Mouse (Mus musculus): ENCODE results near the gene Wfikkn2. TPM values are rescaled to one million over a fixed set of nuclear protein-coding genes. Genes with fewer than 3 reads are reported as not detected.

Gene Wfikkn2
- polyA plus RNA-seq, 1 experiment = 1.7 TPM

GRCm38 (mm10) chr11:94230244-94230643, 15.6 kb downstream of the Wfikkn2 start:
- DNase-seq = no peak
- Histone ChIP-seq H3K4me3 (replicated peaks; ENCODE audit: extremely low read depth, low read depth, low read length) (no peak overlapping the region), H3K4me1 (ENCODE audit: control insufficient read depth, insufficient read depth, low read length) (peaks cover 10% of the 10 kb centered on the region; the same call in 1 of the 2 replicates)
- TF ChIP-seq POLR2A (IDR thresholded peaks at IDR 0.05; ENCODE audit: borderline replicate concordance, extremely low read depth, low read depth, low read length) (no peak), CTCF (IDR thresholded peaks at IDR 0.05; ENCODE audit: insufficient read depth, low read length) (no peak)
- 76% methylated on average over 8 of the region's 8 CpGs for WGBS

GRCm38 (mm10) chr11:94229207-94229960, 16.4 kb downstream of the Wfikkn2 start:
- peaks cover 10% of the 10 kb centered on the region; the same call in 1 of the 2 replicates for H3K4me1 ChIP-seq (ENCODE audit: control insufficient read depth, insufficient read depth, low read length)
- no peak for TF ChIP-seq CTCF (IDR thresholded peaks at IDR 0.05; ENCODE audit: insufficient read depth, low read length)
- no peak for TF ChIP-seq POLR2A (IDR thresholded peaks at IDR 0.05; ENCODE audit: borderline replicate concordance, extremely low read depth, low read depth, low read length)

DNA sequence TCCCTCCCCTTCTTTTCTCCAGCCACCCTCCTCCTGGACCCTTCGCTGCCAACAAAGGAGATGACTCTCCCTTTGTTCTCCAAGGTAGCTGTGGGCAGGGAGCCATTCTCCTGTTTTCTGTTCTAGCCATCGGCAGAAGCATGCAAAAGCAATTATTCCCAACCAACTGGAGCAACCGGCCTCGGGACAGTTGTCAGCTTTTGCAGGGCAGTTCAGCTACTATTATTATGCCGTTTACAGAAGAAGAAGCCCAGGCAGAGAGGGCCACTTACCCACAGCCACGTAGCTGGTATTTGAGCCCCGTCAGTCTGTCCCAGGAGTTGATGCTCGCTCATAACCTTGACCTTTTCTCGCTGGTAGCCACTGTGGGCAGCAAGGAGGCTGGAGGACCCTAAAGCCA, 17.4 kb downstream of the Wfikkn2 start:
- no peak for DNase-seq
- Histone ChIP-seq H3K4me1 (ENCODE audit: control insufficient read depth, insufficient read depth, low read length) (peaks cover 10% of the 10 kb centered on the region; the same call in 1 of the 2 replicates), H3K4me3 (replicated peaks; ENCODE audit: extremely low read depth, low read depth, low read length) (no peak overlapping the region)
- 63% methylated on average over 9 of the region's 9 CpGs for WGBS
- no peak for TF ChIP-seq POLR2A (IDR thresholded peaks at IDR 0.05; ENCODE audit: borderline replicate concordance, extremely low read depth, low read depth, low read length)
- TF ChIP-seq CTCF (IDR thresholded peaks at IDR 0.05; ENCODE audit: insufficient read depth, low read length) = no peak

More at GRCm38 (mm10) chr11:94229207-94229960, 16.4 kb downstream of the Wfikkn2 start:
- no peak for DNase-seq
- H3K4me3 ChIP-seq (replicated peaks; ENCODE audit: extremely low read depth, low read depth, low read length) = no peak overlapping the region
- WGBS = 73% methylated on average over 5 of the region's 5 CpGs

DNA sequence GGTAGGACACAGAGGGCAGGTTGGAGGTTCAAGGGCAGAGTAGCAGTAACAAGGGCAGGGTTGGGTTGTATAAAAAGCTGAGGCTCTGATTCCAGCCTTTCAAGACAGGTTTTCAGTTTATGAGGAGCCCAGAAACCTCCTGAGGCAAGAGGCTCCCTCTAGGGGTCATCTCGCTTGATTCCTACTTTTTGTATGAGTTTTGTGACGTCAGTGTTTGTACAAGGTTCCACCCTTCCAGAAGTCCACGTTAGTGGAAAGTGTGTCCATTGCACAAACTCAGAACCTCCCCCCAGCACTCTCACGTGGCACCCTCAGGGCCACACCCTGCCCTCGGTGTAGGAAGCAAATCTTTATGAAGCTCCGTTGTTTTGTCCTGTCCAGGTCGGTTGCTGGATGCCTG, 19.8 kb downstream of the Wfikkn2 start:
- peak; percentile 63 for DNase-seq
- TF ChIP-seq POLR2A (IDR thresholded peaks at IDR 0.05; ENCODE audit: borderline replicate concordance, extremely low read depth, low read depth, low read length) (peak; percentile 40; the same call in 1 of the 2 replicates), CTCF (IDR thresholded peaks at IDR 0.05; ENCODE audit: insufficient read depth, low read length) (peak; percentile 23)
- 10% methylated on average over 7 of the region's 7 CpGs for WGBS
- peaks cover 3% of the 10 kb centered on the region; the same call in 1 of the 2 replicates for H3K4me1 ChIP-seq (ENCODE audit: control insufficient read depth, insufficient read depth, low read length)
- no peak overlapping the region for H3K4me3 ChIP-seq (replicated peaks; ENCODE audit: extremely low read depth, low read depth, low read length)

- 64% methylated on average over 9 of the region's 9 CpGs for WGBS
- Histone ChIP-seq H3K4me3 (replicated peaks; ENCODE audit: extremely low read depth, low read depth, low read length) (no peak overlapping the region), H3K4me1 (ENCODE audit: control insufficient read depth, insufficient read depth, low read length) (peaks cover 3% of the 10 kb centered on the region; the same call in 1 of the 2 replicates)
- TF ChIP-seq POLR2A (IDR thresholded peaks at IDR 0.05; ENCODE audit: borderline replicate concordance, extremely low read depth, low read depth, low read length) = no peak
- no peak for TF ChIP-seq CTCF (IDR thresholded peaks at IDR 0.05; ENCODE audit: insufficient read depth, low read length)
- DNase-seq = no peak
Measured at GRCm38 (mm10) chr11:94223531-94223930, 22.3 kb downstream of the Wfikkn2 start.

- 78% methylated on average over 7 of the region's 7 CpGs for whole genome bisulfite sequencing
- DNase-seq = no peak
- H3K4me1 ChIP-seq (ENCODE audit: control insufficient read depth, insufficient read depth, low read length) = no peaks in the 10 kb centered on the region
- H3K4me3 ChIP-seq (replicated peaks; ENCODE audit: extremely low read depth, low read depth, low read length) = no peak overlapping the region
- TF ChIP-seq CTCF (IDR thresholded peaks at IDR 0.05; ENCODE audit: insufficient read depth, low read length) (no peak), POLR2A (IDR thresholded peaks at IDR 0.05; ENCODE audit: borderline replicate concordance, extremely low read depth, low read depth, low read length) (no peak)
Measured at GRCm38 (mm10) chr11:94221257-94221656, 24.5 kb downstream of the Wfikkn2 start.

GRCm38 (mm10) chr11:94216247-94216646, 29.6 kb downstream of the Wfikkn2 start:
- DNase-seq = no peak

DNA sequence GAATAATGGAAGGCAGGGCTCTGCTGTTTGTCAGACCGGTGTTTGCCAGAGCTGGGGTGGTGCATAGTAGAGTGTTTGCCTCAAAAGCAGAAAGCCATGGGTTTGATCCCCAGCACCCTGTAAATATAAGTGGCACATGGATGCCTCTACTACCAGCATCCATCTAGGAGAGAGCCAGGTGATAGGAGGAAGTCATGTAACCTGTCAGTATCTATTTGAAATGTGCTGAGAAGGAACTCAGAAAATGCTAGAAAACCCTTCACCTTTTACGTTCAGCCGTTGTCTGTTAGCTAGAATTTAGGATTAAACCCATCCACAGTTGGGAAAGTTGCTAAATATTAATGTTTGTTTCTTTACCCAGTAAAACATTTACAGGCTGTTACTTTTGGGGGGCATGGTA, 30.2 kb downstream of the Wfikkn2 start:
- TF ChIP-seq POLR2A (IDR thresholded peaks at IDR 0.05; ENCODE audit: borderline replicate concordance, extremely low read depth, low read depth, low read length) (no peak), CTCF (IDR thresholded peaks at IDR 0.05; ENCODE audit: insufficient read depth, low read length) (no peak)
- no peaks in the 10 kb centered on the region for H3K4me1 ChIP-seq (ENCODE audit: control insufficient read depth, insufficient read depth, low read length)
- H3K4me3 ChIP-seq (replicated peaks; ENCODE audit: extremely low read depth, low read depth, low read length) = no peak overlapping the region
- WGBS = 92% methylated on average over 3 of the region's 3 CpGs
- DNase-seq = no peak

More at GRCm38 (mm10) chr11:94216247-94216646, 29.6 kb downstream of the Wfikkn2 start:
- 58% methylated on average over 2 of the region's 2 CpGs for WGBS
- Histone ChIP-seq H3K4me1 (ENCODE audit: control insufficient read depth, insufficient read depth, low read length) (no peaks in the 10 kb centered on the region), H3K4me3 (replicated peaks; ENCODE audit: extremely low read depth, low read depth, low read length) (no peak overlapping the region)
- TF ChIP-seq POLR2A (IDR thresholded peaks at IDR 0.05; ENCODE audit: borderline replicate concordance, extremely low read depth, low read depth, low read length) (no peak), CTCF (IDR thresholded peaks at IDR 0.05; ENCODE audit: insufficient read depth, low read length) (no peak)

- H3K4me3 ChIP-seq (replicated peaks; ENCODE audit: extremely low read depth, low read depth, low read length) = no peak overlapping the region
Measured at GRCm38 (mm10) chr11:94213735-94214594, 31.8 kb downstream of the Wfikkn2 start.

More at GRCm38 (mm10) chr11:94213735-94214594, 31.8 kb downstream of the Wfikkn2 start:
- TF ChIP-seq CTCF (IDR thresholded peaks at IDR 0.05; ENCODE audit: insufficient read depth, low read length) (no peak), POLR2A (IDR thresholded peaks at IDR 0.05; ENCODE audit: borderline replicate concordance, extremely low read depth, low read depth, low read length) (0 out of 2 replicates have a peak, but pooled peaks have one; percentile 4)
- WGBS = 74% methylated on average over 29 of the region's 29 CpGs
- DNase-seq = no peak
- no peaks in the 10 kb centered on the region for H3K4me1 ChIP-seq (ENCODE audit: control insufficient read depth, insufficient read depth, low read length)
